Mouse (Mus musculus) forebrain, embryonic 16.5 days (tissue): ENCODE measurements around the gene Tmem131. TPM values are rescaled to one million over a fixed set of nuclear protein-coding genes. Genes with fewer than 3 reads are reported as not detected.

Source experiments
- ATAC-seq: fragments of 200-750 bp; cut with Nextera tagmentation; 2 replicates; pipeline ENCODE4 v1.8.0; 2017; ENCODE audit warnings: mild to moderate bottlenecking, moderate library complexity
- H3K27ac ChIP-seq: fragments of 300-500 bp; sonication (generic); 2 replicates; pipeline ENCODE4 v1.5.1; 2014; ENCODE audit warnings: low read length, control low read depth
- H3K27me3 ChIP-seq: fragments of 300-500 bp; sonication (generic); replicated peaks from 2 replicates; pipeline ENCODE4 v1.6.1; 2014; ENCODE audit warnings: low read length; ENCODE audit not compliant: control insufficient read depth, insufficient read depth
- H3K36me3 ChIP-seq: fragments of 300-500 bp; sonication (generic); 2 replicates; pipeline ENCODE4 v1.6.1; 2014; ENCODE audit not compliant: control insufficient read depth, insufficient read depth
- H3K4me1 ChIP-seq: fragments of 300-500 bp; sonication (generic); replicated peaks from 2 replicates; pipeline ENCODE4 v1.6.1; 2014; ENCODE audit warnings: low read length; ENCODE audit not compliant: control insufficient read depth, insufficient read depth
- H3K4me2 ChIP-seq: fragments of 300-500 bp; sonication (generic); 2 replicates; pipeline ENCODE4 v1.6.1; 2014; ENCODE audit warnings: mild to moderate bottlenecking, low read length, control low read depth
- H3K4me3 ChIP-seq: fragments of 300-500 bp; sonication (generic); replicated peaks from 2 replicates; pipeline ENCODE4 v1.5.1; 2014; ENCODE audit warnings: mild to moderate bottlenecking, low read length, control low read depth
- H3K9ac ChIP-seq: fragments of 300-500 bp; sonication (generic); replicated peaks from 2 replicates; pipeline ENCODE4 v1.6.1; 2014; ENCODE audit warnings: low read depth, low read length, control low read depth
- H3K9me3 ChIP-seq: fragments of 300-500 bp; sonication (generic); 2 replicates; pipeline ENCODE4 v1.6.1; 2016; ENCODE audit warnings: low read length; ENCODE audit not compliant: control insufficient read depth
- WGBS: fragments of 180-500 bp; shearing (Covaris S2); extraction: QIAGEN DNeasy Blood & Tissue Kit; methylation state at CpG from one replicate; pipeline ENCODE4 v1.1.7; 2014; 5-methylcytosine and 5-hydroxymethylcytosine counted together
- polyA plus RNA-seq: library from polyadenylated mRNA; unstranded; fragments of >200 nt; fragmentation: Nextera tagmentation; extraction: Ambion mirVana; gene quantifications from 2 replicates; pipeline ENCODE4 v1.2.1, GENCODE M21; 2015

Tmem131 gene
- polyA plus RNA-seq, 1 experiment from 2014 or later, result 14.4 TPM

DNA sequence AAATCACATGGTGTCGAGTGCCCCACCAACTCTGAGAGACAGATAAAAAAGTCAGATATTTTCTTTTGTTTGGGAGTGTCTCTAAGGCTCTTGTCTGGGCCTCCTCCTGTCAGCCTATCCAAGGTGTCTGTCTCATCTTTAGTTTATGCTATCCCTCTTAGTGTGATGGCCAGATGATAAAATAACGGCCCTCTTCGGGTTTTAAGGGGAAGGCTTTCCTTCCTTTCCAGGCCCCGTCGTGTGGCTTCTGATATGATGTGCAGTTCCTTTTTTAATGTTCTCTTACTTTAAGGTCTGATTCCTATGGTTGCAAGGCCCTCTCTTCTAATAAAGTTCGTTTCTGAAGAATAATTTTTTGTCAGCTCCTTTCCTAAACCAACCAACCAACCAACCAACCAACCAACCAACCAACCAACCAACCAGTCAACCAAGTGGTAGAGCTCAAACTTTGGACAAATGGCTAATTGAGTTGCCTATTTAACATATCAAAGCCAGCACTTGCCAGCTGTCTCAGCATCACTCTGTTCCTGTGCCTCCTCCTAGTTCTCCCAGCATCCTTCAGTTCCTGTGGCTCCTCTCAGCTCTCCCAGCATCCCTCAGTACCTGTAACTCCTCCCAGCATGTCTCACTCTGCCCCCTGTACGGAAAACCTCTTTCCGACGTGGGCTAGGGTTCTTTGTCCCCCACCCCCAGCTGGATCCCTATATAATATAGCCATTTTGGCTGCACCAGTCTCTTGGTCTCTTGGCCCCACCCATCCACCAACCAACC, 38.9 kb upstream of the Tmem131 start:
- Histone ChIP-seq H3K36me3 (no peaks in the 10 kb centered on the region), H3K27ac (no peak overlapping the region), H3K27me3 (no peaks in the 10 kb centered on the region), H3K4me2 (no peak overlapping the region), H3K9me3 (no peaks in the 10 kb centered on the region), H3K4me3 (no peak overlapping the region), H3K4me1 (0 out of 2 replicates have a peak, but pooled peaks cover 3% of the 10 kb centered on the region), H3K9ac (no peak overlapping the region)
- WGBS, result 88% methylated on average over 9 of the region's 9 CpGs
- no peak for ATAC-seq

DNA sequence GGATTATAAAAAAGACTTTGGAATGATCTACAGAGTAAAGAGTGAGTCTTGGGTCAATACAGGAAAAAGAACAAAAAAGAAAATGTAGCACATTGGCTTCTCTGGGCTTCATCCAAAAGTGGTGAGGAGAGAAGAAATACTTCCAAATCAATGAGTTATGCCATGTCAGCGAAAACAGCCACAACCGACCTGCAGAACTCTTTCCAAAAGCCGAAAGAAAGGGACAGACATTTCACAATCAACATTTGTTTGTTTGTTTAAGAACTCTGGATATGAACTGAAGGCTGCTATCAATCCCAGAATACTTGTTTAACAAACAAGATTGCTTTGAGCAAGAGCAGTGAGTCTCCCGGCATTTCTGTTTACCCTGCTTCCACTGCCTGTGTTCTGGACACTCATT, 33.3 kb upstream of the Tmem131 start:
- Histone ChIP-seq H3K4me1 (no peaks in the 10 kb centered on the region), H3K9ac (no peak overlapping the region), H3K27me3 (no peaks in the 10 kb centered on the region), H3K36me3 (no peaks in the 10 kb centered on the region), H3K4me2 (no peak overlapping the region), H3K9me3 (no peaks in the 10 kb centered on the region), H3K4me3 (no peak overlapping the region), H3K27ac (no peak overlapping the region)
- WGBS, result 88% methylated on average over 4 of the region's 4 CpGs
- no peak for ATAC-seq

DNA sequence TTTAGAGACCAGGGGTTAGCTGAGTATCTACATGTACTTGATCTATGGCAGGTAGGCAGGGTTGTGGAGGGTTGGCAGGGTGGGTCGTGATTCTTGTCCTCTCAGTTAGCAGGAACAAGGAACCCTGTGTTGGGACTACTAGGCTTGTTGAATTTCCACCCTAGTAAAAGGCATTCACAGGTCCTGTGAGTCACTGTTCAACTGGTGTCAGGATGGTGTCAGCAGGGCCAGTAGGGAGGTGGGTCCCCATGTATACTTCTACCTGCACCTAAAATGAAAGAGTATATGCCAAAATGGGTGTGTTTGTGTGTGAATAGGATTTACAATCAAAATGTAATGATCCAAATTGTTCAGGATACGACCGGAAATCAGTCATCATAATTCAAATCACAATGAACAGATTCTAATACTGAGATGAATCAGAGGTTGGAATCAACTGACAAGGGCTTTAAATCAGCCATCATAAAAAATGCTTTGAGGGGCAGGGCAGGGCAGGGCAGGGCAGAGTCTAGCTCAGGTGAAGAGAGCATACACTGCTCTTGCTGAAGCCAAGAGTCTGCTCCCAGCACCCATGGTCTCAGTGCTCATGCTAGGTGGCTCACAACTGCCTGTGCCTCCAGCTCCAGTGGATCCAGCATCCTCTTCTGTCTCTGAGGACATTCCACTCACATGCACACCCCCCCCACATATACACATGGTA, 27.6 kb upstream of the Tmem131 start:
- no peak overlapping the region for H3K4me3 ChIP-seq
- H3K27ac ChIP-seq, result no peak overlapping the region
- H3K27me3 ChIP-seq, result no peaks in the 10 kb centered on the region
- WGBS, result 91% methylated on average over 3 of the region's 3 CpGs
- no peak overlapping the region for H3K4me2 ChIP-seq
- no peak overlapping the region for H3K9ac ChIP-seq
- H3K36me3 ChIP-seq, result no peaks in the 10 kb centered on the region
- no peaks in the 10 kb centered on the region for H3K4me1 ChIP-seq
- ATAC-seq, result no peak
- H3K9me3 ChIP-seq, result no peaks in the 10 kb centered on the region

DNA sequence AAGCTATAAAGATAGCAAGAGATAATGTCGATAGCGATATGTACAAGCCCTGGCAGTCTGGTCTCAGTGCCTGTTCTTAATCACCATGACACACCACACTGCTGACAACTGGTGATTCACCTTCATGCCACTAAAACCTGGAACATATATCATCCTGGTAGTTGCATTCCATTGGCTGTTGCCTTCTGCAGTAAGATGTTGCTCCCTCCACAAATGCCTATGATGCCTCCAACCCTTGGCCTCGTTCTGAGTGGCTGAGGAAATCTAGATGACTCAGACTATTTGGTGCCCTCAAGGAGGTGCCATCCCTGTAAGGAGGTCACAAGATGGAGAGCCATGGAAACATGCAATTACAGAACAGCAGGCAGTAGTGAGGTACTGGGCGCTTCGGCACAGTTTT, 22.4 kb upstream of the Tmem131 start:
- H3K27me3 ChIP-seq, result no peaks in the 10 kb centered on the region
- H3K4me2 ChIP-seq, result no peak overlapping the region
- 92% methylated on average over 5 of the region's 5 CpGs for WGBS
- no peaks in the 10 kb centered on the region for H3K4me1 ChIP-seq
- no peak for ATAC-seq
- no peak overlapping the region for H3K9ac ChIP-seq
- H3K36me3 ChIP-seq, result no peaks in the 10 kb centered on the region
- no peak overlapping the region for H3K27ac ChIP-seq
- H3K4me3 ChIP-seq, result no peak overlapping the region
- H3K9me3 ChIP-seq, result no peaks in the 10 kb centered on the region

DNA sequence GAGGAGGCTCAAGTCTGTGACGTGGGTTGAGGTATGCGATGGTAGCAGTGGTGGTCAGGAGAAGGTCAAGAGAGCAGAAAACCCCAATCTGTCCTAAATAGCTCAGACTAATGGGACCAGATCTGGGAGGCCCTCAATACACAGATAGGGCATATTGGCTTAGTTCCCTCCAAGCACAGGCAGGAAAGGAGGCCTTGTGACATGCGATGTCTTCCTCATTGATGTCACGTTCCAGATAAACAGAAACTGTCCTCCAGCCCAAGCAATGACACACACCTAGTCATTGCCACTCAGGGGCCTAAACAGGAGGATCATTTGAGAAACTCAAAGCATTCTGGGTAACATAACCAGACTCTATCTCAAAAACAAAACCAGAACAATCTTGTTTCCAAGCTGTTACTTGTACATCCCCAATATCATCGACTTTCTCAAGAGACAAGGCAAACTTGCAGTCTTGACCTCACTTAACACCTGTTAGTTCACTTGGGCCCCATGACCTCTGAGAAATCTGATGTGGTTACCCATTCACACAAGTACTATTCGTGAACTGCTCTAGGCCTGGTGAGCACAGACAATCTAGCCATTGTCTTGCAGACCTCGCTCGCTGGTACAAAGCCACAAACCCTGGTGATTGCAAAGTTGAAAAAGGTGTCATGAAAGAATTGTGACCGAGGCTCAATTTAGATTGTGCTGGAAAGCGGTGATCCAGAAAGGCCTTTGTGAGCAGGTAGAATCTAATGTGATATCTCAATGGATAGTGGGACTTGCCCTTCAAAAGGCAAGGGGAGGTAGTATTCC, 19.1 kb upstream of the Tmem131 start:
- Histone ChIP-seq H3K4me1 (no peaks in the 10 kb centered on the region), H3K9ac (no peak overlapping the region), H3K27me3 (no peaks in the 10 kb centered on the region), H3K27ac (no peak overlapping the region), H3K36me3 (no peaks in the 10 kb centered on the region), H3K9me3 (no peaks in the 10 kb centered on the region), H3K4me3 (no peak overlapping the region), H3K4me2 (no peak overlapping the region)
- no peak for ATAC-seq
- 67% methylated on average over 10 of the region's 10 CpGs for WGBS

DNA sequence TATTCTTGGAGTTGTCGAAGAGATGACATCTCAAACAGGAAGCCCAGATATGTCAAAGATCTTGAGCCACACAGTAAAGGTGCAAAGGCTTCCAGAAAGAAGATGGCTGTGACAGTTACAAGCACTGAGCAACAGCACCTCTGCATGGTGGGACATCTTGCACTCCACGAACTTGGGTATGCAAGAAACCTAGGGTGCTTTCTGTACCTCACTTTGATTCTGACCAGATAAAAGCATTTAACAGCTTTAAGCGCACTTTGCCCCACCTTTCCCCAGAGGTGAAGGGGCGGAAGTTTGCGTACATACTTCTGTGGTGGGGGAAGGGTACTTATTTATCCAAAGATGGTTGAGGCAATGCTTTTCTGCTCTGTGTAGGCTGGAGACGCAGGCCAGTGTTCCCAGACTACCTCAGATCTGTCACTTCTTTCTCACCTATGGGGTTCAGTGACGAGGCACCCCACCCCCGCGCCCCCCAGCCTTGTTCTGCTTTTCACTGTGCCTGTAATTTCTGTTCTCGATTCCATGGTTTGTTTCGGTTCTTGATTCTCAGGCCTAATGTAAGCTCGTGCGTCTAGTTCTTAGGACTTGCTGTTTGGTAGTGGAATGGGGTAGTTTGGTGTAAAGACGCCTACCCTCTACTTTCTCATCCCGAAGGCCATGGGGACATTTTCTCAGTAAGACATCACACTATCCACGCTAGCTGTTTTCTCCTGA, 17.2 kb upstream of the Tmem131 start:
- Histone ChIP-seq H3K9me3 (no peaks in the 10 kb centered on the region), H3K4me1 (no peaks in the 10 kb centered on the region), H3K36me3 (no peaks in the 10 kb centered on the region), H3K27me3 (no peaks in the 10 kb centered on the region), H3K27ac (no peak overlapping the region), H3K4me3 (no peak overlapping the region), H3K9ac (no peak overlapping the region), H3K4me2 (no peak overlapping the region)
- no peak for ATAC-seq
- 92% methylated on average over 16 of the region's 16 CpGs for WGBS

DNA sequence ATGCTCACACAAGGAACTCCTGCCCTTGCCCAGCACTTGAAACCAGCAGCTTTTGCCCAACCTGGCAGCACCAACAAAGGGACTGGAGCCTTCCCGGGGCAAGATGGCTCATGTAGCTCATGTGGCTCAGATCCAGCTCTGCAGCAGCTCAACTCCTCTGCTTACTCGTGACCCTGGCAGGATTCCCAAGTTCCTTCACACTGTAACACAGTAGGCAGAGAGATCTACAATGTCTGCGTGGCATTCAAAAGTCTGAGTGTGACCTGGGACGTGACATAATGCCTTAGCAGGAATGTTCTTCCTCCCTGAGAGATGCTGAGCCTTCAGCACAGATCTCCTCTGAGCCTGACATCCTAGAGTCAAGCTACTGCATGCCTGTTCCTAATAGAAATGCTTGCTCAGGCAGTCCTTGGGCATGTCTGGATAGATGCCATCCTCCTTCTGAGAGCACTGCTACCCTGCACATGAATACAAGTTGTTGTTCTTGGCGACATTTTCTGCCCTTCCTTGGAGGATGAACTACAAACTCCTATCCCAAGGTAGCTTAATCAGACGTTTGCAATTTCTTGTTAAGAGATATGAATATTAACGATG, 6.2 kb upstream of the Tmem131 start:
- 44% methylated on average over 7 of the region's 7 CpGs for WGBS
- H3K4me1 ChIP-seq, result peaks cover 4% of the 10 kb centered on the region; the same call in 1 of the 2 replicates
- no peak overlapping the region for H3K27ac ChIP-seq
- ATAC-seq, result no peak
- H3K27me3 ChIP-seq, result no peaks in the 10 kb centered on the region
- no peak overlapping the region for H3K4me3 ChIP-seq
- no peaks in the 10 kb centered on the region for H3K36me3 ChIP-seq
- H3K9ac ChIP-seq, result no peak overlapping the region
- no peak overlapping the region for H3K4me2 ChIP-seq
- H3K9me3 ChIP-seq, result no peaks in the 10 kb centered on the region

DNA sequence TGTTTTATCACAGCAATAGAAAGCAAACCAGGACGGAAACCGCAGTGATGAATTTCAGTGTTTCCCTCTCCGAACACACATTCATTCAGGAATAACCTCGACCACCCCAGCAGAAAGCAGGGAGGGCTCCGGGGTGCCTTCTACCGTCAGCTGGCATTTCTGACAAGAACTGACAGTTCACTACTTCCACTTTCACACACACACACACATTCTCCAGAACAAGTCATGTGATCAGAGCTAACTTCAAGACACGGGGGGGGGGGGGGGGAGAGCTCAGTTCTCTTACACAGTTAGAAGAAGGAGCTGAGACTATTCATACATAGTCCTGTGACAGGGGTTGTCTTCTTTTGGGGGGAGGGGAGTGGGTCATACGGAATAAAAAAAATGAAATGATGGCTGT, 4.0 kb upstream of the Tmem131 start:
- Histone ChIP-seq H3K4me1 (peaks cover 4% of the 10 kb centered on the region; the same call in 1 of the 2 replicates), H3K9me3 (no peaks in the 10 kb centered on the region), H3K9ac (no peak overlapping the region), H3K27ac (no peak overlapping the region), H3K27me3 (no peaks in the 10 kb centered on the region), H3K4me2 (no peak overlapping the region), H3K36me3 (no peaks in the 10 kb centered on the region), H3K4me3 (no peak overlapping the region)
- ATAC-seq, result no peak
- WGBS, result 83% methylated on average over 8 of the region's 8 CpGs
